Mouse (Mus musculus) midbrain, embryonic 12.5 days (tissue): ENCODE data around the gene Snd1. TPM values are rescaled to one million over a fixed set of nuclear protein-coding genes. Genes with fewer than 3 reads are reported as not detected.

Source experiments
- ATAC-seq: fragments of 200-750 bp; cut with Nextera tagmentation; 2 replicates; pipeline ENCODE4 v1.8.0; 2017; ENCODE audit warnings: low read depth, moderate TSS enrichment, moderate library complexity; ENCODE audit not compliant: low FRiP score
- H3K27ac ChIP-seq: fragments of 300-500 bp; sonication (generic); replicated peaks from 2 replicates; pipeline ENCODE4 v1.5.1; 2016; ENCODE audit warnings: mild to moderate bottlenecking
- H3K27me3 ChIP-seq: fragments of 300-500 bp; sonication (generic); 2 replicates; pipeline ENCODE4 v1.6.1; 2016; ENCODE audit warnings: mild to moderate bottlenecking
- H3K36me3 ChIP-seq: fragments of 300-500 bp; sonication (generic); 2 replicates; pipeline ENCODE4 v1.6.1; 2016
- H3K4me1 ChIP-seq: fragments of 300-500 bp; sonication (generic); 2 replicates; pipeline ENCODE4 v1.6.1; 2016
- H3K4me2 ChIP-seq: fragments of 300-500 bp; sonication (generic); replicated peaks from 2 replicates; pipeline ENCODE4 v1.6.1; 2016; ENCODE audit warnings: mild to moderate bottlenecking, moderate library complexity
- H3K4me3 ChIP-seq: fragments of 300-500 bp; sonication (generic); 2 replicates; pipeline ENCODE4 v1.5.1; 2016; ENCODE audit warnings: mild to moderate bottlenecking
- H3K9ac ChIP-seq: fragments of 300-500 bp; sonication (generic); replicated peaks from 2 replicates; pipeline ENCODE4 v1.6.1; 2016; ENCODE audit warnings: mild to moderate bottlenecking, moderate library complexity
- H3K9me3 ChIP-seq: fragments of 300-500 bp; sonication (generic); 2 replicates; pipeline ENCODE4 v1.6.1; 2016; ENCODE audit warnings: mild to moderate bottlenecking
- WGBS: fragments of 180-500 bp; shearing (Covaris S2); methylation state at CpG from one replicate; pipeline ENCODE4 v1.1.7; 2016; 5-methylcytosine and 5-hydroxymethylcytosine counted together
- polyA plus RNA-seq: library from polyadenylated mRNA; unstranded; fragments of >200 nt; fragmentation: Nextera tagmentation; extraction: Ambion mirVana; gene quantifications from 2 replicates; pipeline ENCODE4 v1.2.1, GENCODE M21; 2016

Gene Snd1
- polyA plus RNA-seq, 1 experiment from 2014 or later, result 106 TPM

DNA sequence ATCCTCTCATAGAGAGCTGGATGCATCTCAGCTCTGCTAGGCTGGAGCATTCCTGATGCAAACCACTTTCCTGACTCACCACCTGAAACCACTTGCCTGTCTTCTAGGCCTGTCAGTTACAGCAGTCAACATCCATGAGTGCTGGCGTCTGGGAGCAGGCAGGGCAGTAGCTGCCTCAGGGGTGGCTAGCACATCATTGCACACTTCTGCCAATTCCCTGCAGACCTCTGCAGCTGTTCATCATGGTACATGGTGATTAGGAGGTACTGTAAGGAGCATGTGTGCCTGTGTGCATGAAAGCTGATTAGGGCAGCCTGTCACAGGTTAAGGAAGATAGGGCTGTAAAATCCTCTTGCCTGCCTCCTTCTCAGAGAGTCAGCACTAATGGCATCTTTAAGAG lies 153.5 kb downstream of the Snd1 start:
- H3K27ac ChIP-seq, result peak overlapping the region; percentile 52
- WGBS, result 53% methylated on average over 1 of the region's 1 CpGs
- no peaks in the 10 kb centered on the region for H3K36me3 ChIP-seq
- no peak overlapping the region for H3K9ac ChIP-seq
- no peak overlapping the region for H3K4me3 ChIP-seq
- peaks cover 39% of the 10 kb centered on the region for H3K4me1 ChIP-seq
- no peaks in the 10 kb centered on the region for H3K9me3 ChIP-seq
- H3K4me2 ChIP-seq, result no peak overlapping the region
- ATAC-seq, result peak; percentile 61
- H3K27me3 ChIP-seq, result no peaks in the 10 kb centered on the region

- no peak overlapping the region for H3K9ac ChIP-seq
- no peaks in the 10 kb centered on the region for H3K36me3 ChIP-seq
- H3K27me3 ChIP-seq, result no peaks in the 10 kb centered on the region
- H3K4me1 ChIP-seq, result peaks cover 38% of the 10 kb centered on the region
- 66% methylated on average over 2 of the region's 2 CpGs for WGBS
- H3K27ac ChIP-seq, result no peak overlapping the region
- H3K4me2 ChIP-seq, result no peak overlapping the region
- no peak overlapping the region for H3K4me3 ChIP-seq
- no peaks in the 10 kb centered on the region for H3K9me3 ChIP-seq
- no peak for ATAC-seq
Observed at GRCm38 (mm10) chr6:28629866-28630265, 154.9 kb downstream of the Snd1 start.

DNA sequence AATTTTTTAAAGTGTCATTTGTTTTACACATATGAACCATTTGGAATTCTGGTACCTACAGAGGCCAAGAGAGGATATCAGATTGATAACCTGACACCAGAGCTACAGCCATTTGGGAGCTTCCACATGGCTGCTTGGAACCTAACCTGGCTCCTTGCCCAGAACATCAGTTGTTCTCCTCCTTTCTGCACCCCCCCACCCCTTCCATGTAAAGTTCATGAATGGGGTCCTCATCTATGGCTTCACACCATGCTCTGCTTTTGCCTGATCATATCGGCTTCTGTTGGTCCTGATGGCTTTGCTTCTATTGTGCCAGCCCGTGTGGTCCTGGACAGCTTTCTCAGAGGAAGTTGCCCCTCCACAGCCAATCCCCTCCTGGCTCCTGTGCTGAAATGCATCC lies 156.0 kb downstream of the Snd1 start:
- ATAC-seq, result no peak
- Histone ChIP-seq H3K4me3 (no peak overlapping the region), H3K27ac (no peak overlapping the region), H3K9me3 (no peaks in the 10 kb centered on the region), H3K4me2 (no peak overlapping the region), H3K9ac (no peak overlapping the region), H3K27me3 (no peaks in the 10 kb centered on the region), H3K4me1 (peaks cover 38% of the 10 kb centered on the region), H3K36me3 (no peaks in the 10 kb centered on the region)
- WGBS, result 84% methylated on average over 2 of the region's 2 CpGs

DNA sequence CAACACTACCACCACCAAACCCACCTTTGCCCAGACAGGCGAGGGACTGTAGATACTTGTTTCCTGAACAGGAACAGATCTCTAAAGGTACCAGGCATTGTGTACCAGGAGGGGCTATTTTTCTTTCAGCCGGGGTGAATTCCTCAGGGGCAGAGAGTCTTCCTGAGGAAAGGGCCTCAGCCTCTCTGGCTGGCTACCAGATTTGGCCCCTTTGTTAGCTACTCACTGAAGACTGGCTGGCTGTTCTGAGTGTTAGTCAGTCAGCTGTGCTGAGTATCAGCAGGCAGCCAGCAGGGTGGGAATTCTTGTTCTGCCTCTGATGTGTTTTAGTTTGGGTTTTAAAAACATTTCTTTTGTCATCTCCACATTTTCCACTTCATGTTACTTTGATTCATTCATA lies 158.2 kb downstream of the Snd1 start:
- Histone ChIP-seq H3K27me3 (no peaks in the 10 kb centered on the region), H3K4me1 (peaks cover 33% of the 10 kb centered on the region), H3K9ac (no peak overlapping the region), H3K9me3 (no peaks in the 10 kb centered on the region), H3K36me3 (no peaks in the 10 kb centered on the region), H3K27ac (peak overlapping the region; percentile 27), H3K4me2 (no peak overlapping the region), H3K4me3 (no peak overlapping the region)
- ATAC-seq, result no peak
- WGBS, result 37% methylated on average over 2 of the region's 2 CpGs

DNA sequence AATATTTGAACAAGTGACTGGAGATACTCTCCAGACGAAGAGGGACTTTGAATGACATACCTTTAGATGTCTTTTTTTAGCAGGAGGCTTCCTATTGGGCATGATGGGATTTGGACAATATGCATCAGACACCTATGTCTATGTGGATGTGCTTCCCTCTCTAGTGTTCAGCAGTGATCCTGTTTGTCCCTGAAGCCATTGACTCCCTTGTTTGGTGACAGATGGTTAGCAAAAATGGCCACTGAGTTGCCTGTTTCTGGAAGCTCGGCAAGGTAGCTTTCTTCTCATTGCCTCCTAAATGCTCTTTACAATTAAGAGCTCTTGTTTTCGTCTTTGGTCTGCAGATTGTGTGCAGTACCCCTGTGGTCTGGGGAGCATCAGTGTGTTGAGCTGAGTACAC lies 158.7 kb downstream of the Snd1 start:
- Histone ChIP-seq H3K4me1 (peaks cover 33% of the 10 kb centered on the region), H3K9ac (no peak overlapping the region), H3K36me3 (no peaks in the 10 kb centered on the region), H3K9me3 (no peaks in the 10 kb centered on the region), H3K27me3 (no peaks in the 10 kb centered on the region), H3K4me3 (no peak overlapping the region), H3K27ac (peak overlapping the region; percentile 26; the same call in 1 of the 2 replicates), H3K4me2 (no peak overlapping the region)
- 61% methylated on average over 3 of the region's 3 CpGs for WGBS
- ATAC-seq, result no peak

DNA sequence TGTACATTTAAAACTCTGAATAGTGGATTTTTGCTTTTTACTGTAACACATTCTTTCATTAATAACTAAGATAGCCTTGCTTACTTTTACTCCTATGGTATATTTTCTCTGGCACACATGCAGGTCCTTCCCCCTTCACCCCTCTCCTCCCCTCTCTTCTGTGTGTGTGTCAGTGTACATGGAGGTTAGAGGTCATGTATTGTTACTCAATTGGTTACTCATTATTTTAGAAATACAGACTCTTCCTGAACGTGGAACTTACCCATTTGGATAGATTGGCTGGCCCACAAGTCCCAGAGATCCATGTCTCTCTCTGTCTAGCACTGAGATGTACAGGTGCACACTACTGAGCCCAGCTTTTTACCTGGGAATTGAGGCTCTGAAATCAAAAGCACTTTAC lies 160.2 kb downstream of the Snd1 start:
- Histone ChIP-seq H3K36me3 (no peaks in the 10 kb centered on the region), H3K4me1 (peaks cover 22% of the 10 kb centered on the region), H3K27me3 (no peaks in the 10 kb centered on the region), H3K9ac (no peak overlapping the region), H3K27ac (no peak overlapping the region), H3K4me3 (no peak overlapping the region), H3K4me2 (no peak overlapping the region), H3K9me3 (no peaks in the 10 kb centered on the region)
- WGBS, result 80% methylated on average over 1 of the region's 1 CpGs
- no peak for ATAC-seq

GRCm38 (mm10) chr6:28635531-28636348 lies 160.8 kb downstream of the Snd1 start:
- no peak overlapping the region for H3K4me3 ChIP-seq
- ATAC-seq, result no peak
- H3K4me2 ChIP-seq, result no peak overlapping the region
- no peaks in the 10 kb centered on the region for H3K9me3 ChIP-seq
- no peak overlapping the region for H3K27ac ChIP-seq
- peaks cover 20% of the 10 kb centered on the region for H3K4me1 ChIP-seq
- whole genome bisulfite sequencing, result 84% methylated on average over 6 of the region's 6 CpGs
- no peaks in the 10 kb centered on the region for H3K27me3 ChIP-seq
- H3K36me3 ChIP-seq, result no peaks in the 10 kb centered on the region
- H3K9ac ChIP-seq, result no peak overlapping the region

- H3K27ac ChIP-seq, result no peak overlapping the region
- H3K36me3 ChIP-seq, result no peaks in the 10 kb centered on the region
- peaks cover 10% of the 10 kb centered on the region; the same call in 1 of the 2 replicates for H3K4me1 ChIP-seq
- no peaks in the 10 kb centered on the region for H3K27me3 ChIP-seq
- WGBS, result 91% methylated on average over 5 of the region's 5 CpGs
- H3K4me2 ChIP-seq, result no peak overlapping the region
- no peak overlapping the region for H3K4me3 ChIP-seq
- no peak overlapping the region for H3K9ac ChIP-seq
- ATAC-seq, result no peak
- no peaks in the 10 kb centered on the region for H3K9me3 ChIP-seq
Observed at GRCm38 (mm10) chr6:28640088-28640487, 165.1 kb downstream of the Snd1 start.

DNA sequence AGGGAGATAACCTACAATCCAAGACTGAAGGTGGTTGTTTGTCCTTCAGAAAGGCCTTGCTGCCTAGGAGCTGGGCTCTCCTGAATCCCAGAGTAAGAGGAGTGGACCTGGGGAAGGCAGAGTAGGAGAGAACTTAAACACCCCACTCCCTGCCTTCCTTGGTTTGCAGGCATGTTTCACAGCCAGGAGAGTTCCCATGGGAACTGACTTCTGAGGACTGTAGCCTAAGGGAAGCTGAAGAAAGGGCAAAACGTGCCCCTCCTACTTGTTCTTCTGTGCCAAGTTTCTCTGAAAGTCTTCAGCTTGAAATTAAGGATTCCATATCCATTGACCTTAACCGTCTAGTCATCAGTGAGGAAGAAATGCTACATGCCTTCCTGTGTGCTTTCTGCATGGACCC lies 168.0 kb downstream of the Snd1 start:
- ATAC-seq, result no peak
- Histone ChIP-seq H3K9ac (no peak overlapping the region), H3K27me3 (no peaks in the 10 kb centered on the region), H3K4me2 (no peak overlapping the region), H3K36me3 (no peaks in the 10 kb centered on the region), H3K4me3 (no peak overlapping the region), H3K4me1 (peaks cover 10% of the 10 kb centered on the region; the same call in 1 of the 2 replicates), H3K27ac (no peak overlapping the region), H3K9me3 (no peaks in the 10 kb centered on the region)
- 55% methylated on average over 2 of the region's 2 CpGs for WGBS

- Histone ChIP-seq H3K4me3 (no peak overlapping the region), H3K4me2 (no peak overlapping the region), H3K9ac (no peak overlapping the region), H3K27ac (no peak overlapping the region), H3K27me3 (no peaks in the 10 kb centered on the region), H3K4me1 (peaks cover 4% of the 10 kb centered on the region; the same call in 1 of the 2 replicates), H3K9me3 (no peaks in the 10 kb centered on the region), H3K36me3 (no peaks in the 10 kb centered on the region)
- ATAC-seq, result no peak
Observed at GRCm38 (mm10) chr6:28645231-28645630, 170.3 kb downstream of the Snd1 start.

- WGBS, result 93% methylated on average over 5 of the region's 5 CpGs
- Histone ChIP-seq H3K27me3 (no peaks in the 10 kb centered on the region), H3K36me3 (no peaks in the 10 kb centered on the region), H3K27ac (no peak overlapping the region), H3K9me3 (no peaks in the 10 kb centered on the region), H3K4me2 (no peak overlapping the region), H3K9ac (no peak overlapping the region), H3K4me3 (no peak overlapping the region), H3K4me1 (no peaks in the 10 kb centered on the region)
- no peak for ATAC-seq
Observed at GRCm38 (mm10) chr6:28656511-28656910, 181.6 kb downstream of the Snd1 start.

DNA sequence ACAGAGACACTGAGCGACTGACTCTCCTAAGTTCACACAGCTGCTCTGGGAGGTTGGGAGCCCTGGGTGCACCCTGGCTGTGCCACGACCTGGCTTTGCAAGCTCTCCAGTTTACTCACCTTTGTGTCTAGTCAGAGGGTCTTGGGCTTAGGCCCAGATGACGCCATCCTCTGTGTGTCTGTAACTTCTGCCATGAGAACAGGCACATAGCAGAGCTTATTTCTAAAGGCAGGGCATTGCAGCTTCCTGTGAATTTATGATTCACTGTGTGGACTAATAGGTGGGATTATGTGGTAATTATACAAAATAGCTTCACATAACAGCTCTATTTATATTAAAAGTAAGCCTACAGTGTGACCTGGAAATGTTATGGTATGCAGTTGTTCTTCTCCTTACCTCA lies 188.1 kb downstream of the Snd1 start:
- Histone ChIP-seq H3K27me3 (no peaks in the 10 kb centered on the region), H3K4me3 (no peak overlapping the region), H3K4me2 (no peak overlapping the region), H3K9me3 (no peaks in the 10 kb centered on the region), H3K36me3 (no peaks in the 10 kb centered on the region), H3K4me1 (no peaks in the 10 kb centered on the region; the same call in 1 of the 2 replicates), H3K9ac (no peak overlapping the region), H3K27ac (no peak overlapping the region)
- no peak for ATAC-seq
- 71% methylated on average over 3 of the region's 3 CpGs for WGBS

DNA sequence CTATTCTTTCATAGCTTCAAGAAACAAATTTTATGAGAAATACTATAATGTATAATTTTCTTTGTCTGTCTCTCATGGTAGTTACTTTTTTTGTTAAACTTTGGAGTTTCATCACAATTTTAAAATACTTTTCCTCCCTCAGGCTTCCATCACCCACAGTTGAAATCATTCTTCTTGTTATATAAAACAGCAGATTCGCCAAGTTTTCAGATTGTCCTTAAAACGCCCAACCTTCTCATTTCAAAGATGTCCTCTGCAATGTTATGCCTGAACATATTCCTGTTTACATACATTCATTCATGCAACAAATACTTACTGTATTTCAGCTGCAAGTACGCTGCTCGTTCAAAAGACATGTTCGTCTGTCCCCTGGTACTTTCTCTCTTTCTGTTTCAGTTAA lies 188.7 kb downstream of the Snd1 start:
- no peak overlapping the region for H3K4me2 ChIP-seq
- WGBS, result 87% methylated on average over 5 of the region's 5 CpGs
- no peak for ATAC-seq

More for the DNA sequence above, 188.7 kb downstream of the Snd1 start:
- H3K27ac ChIP-seq, result no peak overlapping the region
- H3K9ac ChIP-seq, result no peak overlapping the region
- H3K36me3 ChIP-seq, result no peaks in the 10 kb centered on the region
- H3K4me3 ChIP-seq, result no peak overlapping the region
- no peaks in the 10 kb centered on the region for H3K9me3 ChIP-seq
- no peaks in the 10 kb centered on the region for H3K27me3 ChIP-seq
- H3K4me1 ChIP-seq, result no peaks in the 10 kb centered on the region; the same call in 1 of the 2 replicates
